Mouse (Mus musculus) frontal cortex, adult 2 months (tissue): ENCODE data around the gene Abhd12. TPM values are rescaled to one million over a fixed set of nuclear protein-coding genes. Genes with fewer than 3 reads are reported as not detected.
"Not testable (repeated sequence)": the region's sequence is repeated elsewhere in the genome, so short reads cannot be mapped to it uniquely, and the experiment has no call there.

ENCODE experiments used
- DNase-seq, 2 experiments: peaks; one replicate each; pipeline ENCODE4 v3.0.0; 2022; ENCODE audit warnings: low spot score in 1 of 2; ENCODE audit errors: extremely low spot score in 1 of 2
- polyA plus RNA-seq: library from polyadenylated mRNA; depleted of rRNA; stranded (reverse); fragments of >200 nt; gene quantifications from 2 replicates; pipeline ENCODE4 v1.2.3, GENCODE M21; 2012

The Abhd12 gene
- polyA plus RNA-seq, 1 experiment = 286 TPM

DNA sequence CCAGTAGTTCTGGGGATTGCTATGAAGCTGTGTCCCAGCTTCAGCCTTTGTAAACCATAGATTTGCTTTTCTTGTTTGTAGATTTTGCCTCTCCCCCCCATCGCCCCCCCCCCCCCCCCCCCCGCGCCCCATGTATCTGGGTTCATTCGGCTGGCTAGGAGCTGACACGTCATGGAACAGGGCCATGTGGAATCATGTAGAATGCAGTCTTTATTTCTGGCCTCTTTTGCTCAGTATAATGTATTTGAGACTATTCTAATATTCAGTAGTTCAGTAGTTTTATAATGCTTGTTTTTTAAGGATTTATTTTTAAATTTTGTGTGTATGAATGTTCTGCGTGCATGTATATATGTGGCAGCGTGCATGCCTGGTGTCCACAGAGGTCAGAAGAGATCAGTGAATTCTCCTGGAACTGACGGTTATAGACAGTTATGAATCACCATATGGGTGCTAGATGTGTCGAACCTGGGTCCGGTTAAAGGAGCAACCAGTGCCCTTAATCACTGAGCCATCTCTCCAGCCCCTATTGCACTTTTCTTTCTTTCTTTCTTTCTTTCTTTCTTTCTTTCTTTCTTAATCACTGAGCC lies 5.8 kb upstream of the Abhd12 start:
- no peak for DNase-seq

DNA sequence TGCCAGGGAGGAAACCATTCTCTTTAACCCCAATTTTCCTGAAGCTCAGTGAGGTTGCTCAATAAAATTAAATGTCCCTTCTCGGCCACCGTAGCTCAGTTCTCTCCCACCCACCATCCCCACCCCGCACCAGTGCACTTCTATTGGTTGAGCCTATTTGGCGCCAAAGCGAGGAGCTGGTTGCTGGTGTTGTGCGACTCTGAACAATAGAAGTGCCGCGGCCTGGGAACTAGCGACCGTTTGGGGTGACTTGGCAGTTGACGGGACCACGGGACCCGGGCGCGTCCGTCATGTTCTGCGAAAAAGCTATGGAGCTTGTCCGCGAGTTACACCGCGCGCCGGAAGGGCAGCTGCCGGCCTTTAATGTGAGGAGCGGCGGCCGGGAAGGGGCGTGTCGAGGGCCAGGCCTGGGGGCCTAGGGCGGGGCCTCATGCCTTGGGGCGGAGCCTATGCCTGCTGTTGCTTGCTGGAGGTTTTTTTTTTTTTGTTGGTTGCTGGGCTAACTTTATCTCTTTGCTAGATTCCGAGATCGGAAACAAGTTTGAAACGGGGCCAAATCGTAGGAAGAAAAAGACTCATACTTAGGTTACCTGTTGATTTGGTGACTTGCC lies 5.0 kb upstream of the Abhd12 start:
- DNase-seq = peak; percentile 74 to 91

GRCm38 (mm10) chr2:150908881-150909280 lies 4.3 kb upstream of the Abhd12 start:
- not testable (repeated sequence) for DNase-seq

- DNase-seq = no peak
These were observed 452 bp upstream of the Abhd12 start, which contains the start of gene Gins1 for GRCm38 (mm10) chr2:150904936-150905450. Gins1 (plus strand) TSS chr2:150905400.

DNA sequence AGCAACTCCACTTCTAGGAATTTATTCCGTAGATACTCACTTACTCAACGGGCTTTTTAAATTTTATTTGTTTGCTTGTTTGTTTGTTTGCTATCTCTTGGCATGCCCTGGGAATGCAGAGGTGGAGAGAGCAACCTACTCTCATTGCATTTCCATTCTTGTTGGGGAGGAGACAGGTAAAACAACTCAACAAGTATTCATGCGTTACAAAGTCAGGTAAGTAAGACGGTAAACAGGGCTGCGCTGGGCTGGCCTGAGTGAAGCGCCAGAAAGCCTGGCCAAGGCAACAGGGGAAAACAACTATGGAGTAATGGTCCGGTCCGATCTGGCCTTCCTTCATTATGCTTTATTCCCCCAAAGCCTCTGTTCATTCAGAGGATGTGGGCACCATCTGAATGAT lies 2.2 kb downstream of the Abhd12 start:
- no peak for DNase-seq

GRCm38 (mm10) chr2:150900341-150900740 lies 4.2 kb downstream of the Abhd12 start:
- DNase-seq = no peak

DNA sequence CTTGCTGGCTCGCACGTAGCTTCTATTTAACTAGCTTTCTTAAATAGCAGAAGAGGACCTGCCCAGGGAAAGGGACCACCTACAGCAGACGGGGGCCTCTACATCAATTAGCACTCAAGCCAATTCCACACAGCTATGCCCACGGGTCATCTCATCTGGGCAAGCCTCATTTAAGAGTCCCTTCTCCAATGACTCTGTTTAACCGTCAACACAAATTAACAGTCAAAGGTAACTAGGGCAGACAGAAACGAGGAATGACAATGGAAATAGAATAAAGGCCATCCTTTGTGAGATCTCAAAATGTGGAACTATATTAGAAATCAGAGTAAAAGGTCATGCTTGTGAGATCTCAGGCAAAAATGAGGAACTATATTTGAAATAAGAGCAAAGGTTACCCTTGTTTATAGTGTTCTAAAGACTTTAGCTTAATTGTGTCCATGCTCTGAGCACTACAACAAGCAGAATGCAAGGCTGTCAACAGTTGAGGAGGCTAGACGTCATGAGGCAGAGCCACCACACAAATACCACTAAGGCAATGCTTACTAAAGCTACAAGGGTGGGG lies 8.8 kb downstream of the Abhd12 start:
- DNase-seq = no peak

GRCm38 (mm10) chr2:150894617-150895267 lies 9.8 kb downstream of the Abhd12 start:
- DNase-seq = no peak

DNA sequence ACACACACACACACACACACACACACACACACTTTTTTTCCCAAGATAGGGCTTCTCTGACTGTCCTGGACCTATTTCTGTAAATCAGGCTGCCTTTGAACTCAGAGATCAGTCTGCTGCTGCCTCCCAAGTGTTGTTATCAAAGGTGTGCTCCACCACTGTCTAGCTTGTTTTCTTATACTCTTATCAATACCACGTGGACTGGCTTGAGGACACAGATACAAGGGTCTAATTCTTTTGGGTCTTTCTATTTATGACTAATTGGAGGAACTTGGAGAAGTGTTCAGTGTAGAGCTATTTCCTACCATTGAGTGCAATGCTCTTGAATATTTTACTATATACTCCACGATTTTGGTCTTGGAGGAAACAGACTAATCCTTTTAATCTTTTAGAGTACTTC lies 17.2 kb downstream of the Abhd12 start:
- DNase-seq = no peak

DNA sequence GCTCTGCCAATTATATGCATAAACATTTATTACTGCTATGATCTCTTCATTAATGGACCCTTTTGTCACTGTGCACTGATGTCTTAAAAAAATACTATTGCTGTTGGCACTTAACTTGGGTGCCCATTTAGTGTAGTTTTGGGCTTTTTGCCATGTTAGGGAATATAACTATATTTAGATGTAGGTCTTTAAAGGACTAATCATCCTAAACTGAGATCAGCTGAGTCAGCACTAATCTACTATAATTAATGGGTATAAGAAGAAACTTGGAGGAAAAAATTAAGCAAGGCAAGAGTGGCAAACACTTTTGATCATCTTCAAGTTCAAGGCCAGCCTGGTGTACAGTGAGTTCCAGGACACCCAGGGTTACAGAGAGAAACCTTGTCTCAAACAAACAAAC lies 18.2 kb downstream of the Abhd12 start:
- no peak for DNase-seq

DNA sequence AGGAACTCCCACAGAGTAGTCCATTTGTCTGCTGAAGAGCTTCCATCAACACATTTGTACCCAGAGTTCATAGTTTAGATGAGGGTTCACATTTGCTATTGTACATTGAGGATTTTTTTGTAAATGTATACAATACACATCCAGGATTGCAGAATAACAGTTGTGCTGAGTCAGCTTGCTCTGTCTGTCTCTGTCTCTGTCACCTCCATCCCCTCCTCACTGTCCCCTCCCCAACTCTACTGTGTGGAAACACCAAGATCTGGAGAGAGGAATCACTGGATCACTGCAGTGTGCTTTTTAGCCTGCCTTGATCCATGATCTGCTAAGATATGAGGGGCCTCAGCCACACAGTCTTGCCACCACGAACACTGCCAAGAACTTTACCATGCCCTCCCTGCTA lies 18.7 kb downstream of the Abhd12 start:
- DNase-seq = no peak

GRCm38 (mm10) chr2:150884779-150885110 lies 19.8 kb downstream of the Abhd12 start:
- no peak for DNase-seq

DNA sequence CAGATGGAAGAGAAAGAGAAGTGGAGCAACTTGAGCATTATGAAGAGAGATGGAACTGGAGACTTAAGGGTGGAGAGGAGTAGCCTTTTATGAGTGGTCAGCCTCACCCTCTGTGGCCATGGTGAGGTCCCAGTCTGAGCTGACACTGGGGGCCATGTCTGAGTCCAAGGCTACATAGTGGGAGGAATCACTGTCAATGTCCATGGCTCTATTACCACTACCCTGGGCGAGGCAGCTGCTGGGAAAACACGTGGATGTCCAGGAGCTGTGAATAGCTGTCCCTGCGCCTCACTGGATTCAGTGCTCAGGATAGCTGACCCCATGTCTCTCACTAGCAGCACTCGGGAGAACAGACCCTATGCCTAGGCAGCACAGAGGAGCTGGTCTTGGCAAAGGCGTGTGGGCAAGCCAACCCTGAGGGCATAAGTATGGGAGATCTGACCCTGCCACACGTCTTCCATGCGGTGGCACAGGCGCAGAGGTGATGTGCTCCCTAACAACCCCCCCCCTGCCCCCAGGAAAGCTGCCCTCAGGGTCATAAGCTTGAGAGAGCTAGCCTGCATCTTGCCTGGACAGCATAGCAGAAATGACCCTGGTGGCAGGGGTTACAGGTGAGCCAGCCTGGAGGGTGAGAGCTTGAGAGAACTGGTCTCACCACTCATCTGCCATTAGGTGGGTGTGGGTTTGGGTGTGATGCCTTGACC lies 20.3 kb downstream of the Abhd12 start:
- no peak for DNase-seq

DNA sequence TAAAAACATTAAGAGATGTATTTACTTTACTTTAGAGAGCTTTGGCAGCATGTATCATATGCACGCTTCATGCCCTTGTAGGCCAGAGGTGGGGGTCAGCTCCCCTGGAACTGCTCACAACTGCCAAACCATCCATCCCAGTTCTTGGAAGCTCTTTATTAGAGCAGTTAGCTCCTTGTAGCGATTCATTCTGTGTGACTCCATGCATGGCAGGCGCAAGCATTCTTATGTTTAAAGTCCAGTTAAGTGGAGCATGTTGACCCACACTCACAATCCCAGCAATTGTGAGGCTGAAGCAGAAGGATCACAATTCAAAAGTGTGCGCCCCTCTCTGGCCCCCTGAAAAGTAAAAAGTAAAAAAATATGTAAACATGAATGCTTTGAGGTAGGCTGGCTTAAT lies 27.0 kb downstream of the Abhd12 start:
- DNase-seq = no peak

- no peak for DNase-seq
These were observed 29.3 kb downstream of the Abhd12 start for GRCm38 (mm10) chr2:150875226-150875625.

- no peak for DNase-seq
These were observed 30.0 kb downstream of the Abhd12 start for GRCm38 (mm10) chr2:150874508-150874907.

GRCm38 (mm10) chr2:150869446-150869845 lies 35.1 kb downstream of the Abhd12 start:
- no peak for DNase-seq

GRCm38 (mm10) chr2:150867021-150867420 lies 37.5 kb downstream of the Abhd12 start:
- no peak for DNase-seq

- DNase-seq = no peak
These were observed 43.4 kb downstream of the Abhd12 start for GRCm38 (mm10) chr2:150861128-150861527.

DNA sequence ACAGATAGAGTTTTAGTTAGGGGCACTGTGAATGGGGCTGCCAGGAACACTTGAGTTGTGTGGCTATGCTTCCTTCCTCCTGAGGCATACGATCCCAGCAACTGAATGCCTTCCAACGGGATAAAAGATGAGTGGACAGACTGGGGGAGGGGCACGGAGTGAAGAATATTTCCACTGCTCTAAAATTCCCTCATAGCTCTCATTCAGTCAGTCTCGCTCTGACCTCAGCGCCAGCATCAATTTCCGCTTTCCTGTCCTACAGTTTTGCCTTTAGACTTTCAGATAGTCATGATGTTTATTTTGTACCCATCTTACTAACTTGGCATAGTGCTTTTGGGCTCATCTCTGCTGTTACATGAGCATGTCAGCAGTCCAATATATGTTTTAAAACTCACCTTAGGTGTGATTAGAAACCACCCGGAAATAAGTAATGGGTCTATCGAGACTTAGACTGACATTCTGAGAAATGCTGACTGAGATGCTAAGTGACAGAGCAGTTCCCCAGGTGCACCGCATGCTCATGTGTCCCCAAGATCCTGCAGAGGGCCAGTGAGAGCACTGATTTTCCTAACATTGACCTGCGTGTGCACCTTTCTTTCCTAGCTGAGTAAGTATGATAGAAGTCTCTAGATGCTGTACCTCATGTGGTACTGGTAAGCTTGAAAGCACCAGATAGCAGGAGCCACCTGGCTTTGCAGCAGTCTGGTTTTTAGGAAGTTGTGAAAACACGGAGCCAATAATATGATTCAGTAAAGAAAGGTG lies 44.7 kb downstream of the Abhd12 start:
- no peak for DNase-seq
